Mouse (Mus musculus) myocyte (in vitro differentiated cells): Measurements from ENCODE around the gene Bud31.

Experiments used
- MAX ChIP-seq: IDR thresholded peaks from one replicate; pipeline ENCODE4 v1.6.1; 2011; ENCODE audit warnings: low read depth, mild to moderate bottlenecking, control low read depth
- TCF12 ChIP-seq: IDR thresholded peaks from one replicate; pipeline ENCODE4 v1.6.1; 2011; ENCODE audit warnings: mild to moderate bottlenecking, control low read depth; ENCODE audit not compliant: poor library complexity, insufficient read depth, severe bottlenecking
- USF1 ChIP-seq: IDR thresholded peaks from one replicate; pipeline ENCODE4 v1.6.1; 2011; ENCODE audit warnings: low read depth, mild to moderate bottlenecking, control low read depth, moderate library complexity

GRCm38 (mm10) chr5:145189416-145189815, 49.3 kb downstream of the Bud31 start:
- TF ChIP-seq MAX (no peak), TCF12 (no peak), USF1 (no peak)
